Mouse (Mus musculus): ENCODE data around the gene Clrn2. TPM values are rescaled to one million over a fixed set of nuclear protein-coding genes. Genes with fewer than 3 reads are reported as not detected.
"Not testable (repeated sequence)": the region's sequence is repeated elsewhere in the genome, so short reads cannot be mapped to it uniquely, and the experiment has no call there.

Clrn2 gene
- polyA plus RNA-seq (2015; fragmentation: Nextera tagmentation; extraction: Ambion mirVana): not detected in 2 replicates

DNA sequence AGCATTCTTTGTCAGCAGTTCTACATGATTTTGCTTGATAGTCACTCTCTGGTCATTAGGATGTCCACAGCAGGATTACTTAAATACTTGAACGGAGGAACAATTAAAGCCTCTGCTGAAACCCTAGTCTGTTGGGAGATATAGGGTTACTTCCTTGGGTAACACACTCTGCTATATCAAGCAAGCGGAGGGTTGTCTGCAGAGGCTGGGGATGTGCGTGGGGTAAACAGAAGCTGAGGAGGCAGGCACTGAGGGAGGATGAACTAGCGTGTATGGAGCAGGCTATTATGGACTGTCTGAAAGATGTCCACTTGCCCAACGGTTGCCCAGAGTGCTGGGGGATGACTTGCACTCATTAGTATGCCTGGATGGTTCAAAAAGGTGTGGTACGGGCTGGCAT, at the start of gene Clrn2:
Gene Clrn2, plus strand, starts transcription at position 301 of the 400 bp plus-strand sequence.
- ATAC-seq: no peak
- no peaks in the 10 kb centered on the region for H3K9me3 ChIP-seq (ENCODE audit: control insufficient read depth, low read length)
- H3K9ac ChIP-seq (ENCODE audit: low read depth, low read length): no peak within 1 kb of the TSS
- H3K4me1 ChIP-seq (ENCODE audit: control insufficient read depth, insufficient read depth, low read length): peaks cover 8% of the 10 kb centered on the region
- no peaks in the 10 kb centered on the region for H3K27me3 ChIP-seq (replicated peaks; ENCODE audit: control insufficient read depth, insufficient read depth, low read length)
- no peak within 1 kb of the TSS for H3K4me3 ChIP-seq (ENCODE audit: low read length)
- no peak within 1 kb of the TSS for H3K27ac ChIP-seq (ENCODE audit: low read length)
- 69% methylated on average over 6 of the region's 6 CpGs for WGBS
- H3K36me3 ChIP-seq (ENCODE audit: control insufficient read depth, insufficient read depth, low read length): no peaks in the 10 kb centered on the region
- H3K4me2 ChIP-seq (ENCODE audit: low read depth, low read length): no peak within 1 kb of the TSS

DNA sequence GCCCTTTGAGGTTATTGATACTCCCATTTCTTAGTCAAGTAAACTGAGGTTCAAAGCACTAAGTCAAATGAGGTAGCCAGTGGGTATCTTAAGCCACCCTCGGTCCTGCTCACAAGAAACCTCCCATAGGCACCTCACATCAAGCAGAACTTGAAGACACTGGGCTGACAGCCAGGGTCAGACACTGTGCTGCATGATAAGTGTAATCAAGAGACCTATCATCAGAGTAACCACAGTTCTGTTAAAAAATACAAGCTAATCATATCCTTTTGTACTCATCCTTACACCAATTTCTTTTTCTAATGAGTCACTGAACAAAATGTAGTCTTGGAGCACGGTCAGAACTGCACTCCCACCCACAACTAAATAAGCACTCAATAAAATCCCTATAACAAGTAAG, 47.4 kb upstream of the Clrn2 start:
- Histone ChIP-seq H3K9ac (ENCODE audit: low read depth, low read length) (no peak overlapping the region), H3K27me3 (replicated peaks; ENCODE audit: control insufficient read depth, insufficient read depth, low read length) (no peaks in the 10 kb centered on the region), H3K36me3 (ENCODE audit: control insufficient read depth, insufficient read depth, low read length) (no peaks in the 10 kb centered on the region), H3K4me3 (ENCODE audit: low read length) (no peak overlapping the region), H3K27ac (ENCODE audit: low read length) (no peak overlapping the region), H3K4me2 (ENCODE audit: low read depth, low read length) (no peak overlapping the region), H3K4me1 (ENCODE audit: control insufficient read depth, insufficient read depth, low read length) (no peaks in the 10 kb centered on the region), H3K9me3 (ENCODE audit: control insufficient read depth, low read length) (no peaks in the 10 kb centered on the region)
- ATAC-seq: no peak
- 82% methylated on average over 2 of the region's 2 CpGs for WGBS

DNA sequence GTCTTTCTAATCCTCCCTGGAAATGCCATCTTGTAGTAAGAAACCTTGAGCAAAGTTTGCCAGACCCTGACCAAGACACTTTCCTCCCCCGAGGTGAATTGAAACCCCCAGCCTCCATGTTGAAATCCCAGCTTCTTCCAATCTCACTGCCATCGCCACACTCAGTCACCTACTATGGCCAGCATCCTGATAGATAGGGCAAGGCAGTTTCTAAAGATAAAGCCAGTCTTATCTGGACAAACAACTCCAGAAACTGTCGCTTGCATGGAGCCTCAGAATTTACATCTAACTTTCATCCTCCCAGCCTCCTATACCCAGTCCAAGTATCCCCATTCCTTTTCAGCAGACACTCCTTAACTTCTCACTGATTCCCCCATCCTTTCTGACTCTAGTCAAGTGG, 37.1 kb upstream of the Clrn2 start:
- WGBS: 91% methylated on average over 3 of the region's 3 CpGs
- Histone ChIP-seq H3K9me3 (ENCODE audit: control insufficient read depth, low read length) (no peaks in the 10 kb centered on the region), H3K36me3 (ENCODE audit: control insufficient read depth, insufficient read depth, low read length) (no peaks in the 10 kb centered on the region), H3K4me2 (ENCODE audit: low read depth, low read length) (no peak overlapping the region), H3K4me1 (ENCODE audit: control insufficient read depth, insufficient read depth, low read length) (no peaks in the 10 kb centered on the region), H3K9ac (ENCODE audit: low read depth, low read length) (no peak overlapping the region), H3K27me3 (replicated peaks; ENCODE audit: control insufficient read depth, insufficient read depth, low read length) (no peaks in the 10 kb centered on the region), H3K27ac (ENCODE audit: low read length) (no peak overlapping the region), H3K4me3 (ENCODE audit: low read length) (no peak overlapping the region)
- no peak for ATAC-seq

- no peak overlapping the region for H3K4me3 ChIP-seq (ENCODE audit: low read length)
- no peak for ATAC-seq
- no peak overlapping the region for H3K9ac ChIP-seq (ENCODE audit: low read depth, low read length)
- H3K9me3 ChIP-seq (ENCODE audit: control insufficient read depth, low read length): no peaks in the 10 kb centered on the region
- no peak overlapping the region for H3K27ac ChIP-seq (ENCODE audit: low read length)
- H3K36me3 ChIP-seq (ENCODE audit: control insufficient read depth, insufficient read depth, low read length): no peaks in the 10 kb centered on the region
- WGBS: 64% methylated on average over 3 of the region's 3 CpGs
- H3K27me3 ChIP-seq (replicated peaks; ENCODE audit: control insufficient read depth, insufficient read depth, low read length): no peaks in the 10 kb centered on the region
- no peaks in the 10 kb centered on the region for H3K4me1 ChIP-seq (ENCODE audit: control insufficient read depth, insufficient read depth, low read length)
- H3K4me2 ChIP-seq (ENCODE audit: low read depth, low read length): no peak overlapping the region
Observed at GRCm38 (mm10) chr5:45417859-45418443, 35.6 kb upstream of the Clrn2 start.

DNA sequence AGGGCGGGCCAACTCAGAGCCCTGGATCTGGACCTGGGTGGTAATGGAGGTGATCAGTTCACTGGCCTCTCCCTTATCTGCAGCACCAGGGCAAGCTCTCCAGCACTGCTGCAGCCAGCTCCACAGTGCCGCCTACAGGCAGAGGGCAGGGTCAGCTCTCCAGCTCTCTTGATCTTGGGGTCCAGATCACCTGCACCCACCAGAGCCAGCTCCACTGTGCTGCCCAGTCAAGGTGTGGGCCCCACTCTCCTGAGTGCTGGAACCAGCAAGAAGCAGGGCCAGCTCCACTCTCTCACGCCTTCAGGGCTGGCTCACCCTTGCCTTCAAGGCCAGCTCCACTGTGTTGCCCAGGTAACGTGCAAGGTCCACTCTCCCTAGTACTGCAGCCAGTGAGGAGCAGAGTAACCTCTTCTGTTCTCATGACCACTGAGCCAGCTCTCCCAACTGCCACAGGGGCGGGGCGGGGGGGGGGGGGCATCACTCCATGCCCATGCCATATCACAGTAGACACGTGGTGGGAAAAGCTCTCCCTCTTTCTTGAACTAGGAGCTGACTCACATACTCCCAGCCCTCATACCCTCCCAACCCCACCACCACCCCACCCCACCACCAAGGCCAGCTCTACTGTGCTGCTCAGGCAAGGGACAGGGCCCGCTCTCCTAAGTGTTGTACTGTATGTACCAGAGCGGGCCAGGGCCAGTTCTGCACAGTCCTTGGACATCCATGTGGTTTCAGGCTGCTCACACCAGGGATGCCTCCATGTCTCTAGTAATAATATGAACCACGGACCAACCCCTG, 33.5 kb upstream of the Clrn2 start:
- H3K4me1 ChIP-seq (ENCODE audit: control insufficient read depth, insufficient read depth, low read length): no peaks in the 10 kb centered on the region
- ATAC-seq: peak; percentile 98
- no peak overlapping the region for H3K4me3 ChIP-seq (ENCODE audit: low read length)
- no peaks in the 10 kb centered on the region for H3K36me3 ChIP-seq (ENCODE audit: control insufficient read depth, insufficient read depth, low read length)
- no peaks in the 10 kb centered on the region for H3K27me3 ChIP-seq (replicated peaks; ENCODE audit: control insufficient read depth, insufficient read depth, low read length)
- H3K4me2 ChIP-seq (ENCODE audit: low read depth, low read length): no peak overlapping the region
- H3K9ac ChIP-seq (ENCODE audit: low read depth, low read length): no peak overlapping the region
- no peak overlapping the region for H3K27ac ChIP-seq (ENCODE audit: low read length)
- no peaks in the 10 kb centered on the region for H3K9me3 ChIP-seq (ENCODE audit: control insufficient read depth, low read length)
- WGBS: 70% methylated on average over 10 of the region's 10 CpGs

DNA sequence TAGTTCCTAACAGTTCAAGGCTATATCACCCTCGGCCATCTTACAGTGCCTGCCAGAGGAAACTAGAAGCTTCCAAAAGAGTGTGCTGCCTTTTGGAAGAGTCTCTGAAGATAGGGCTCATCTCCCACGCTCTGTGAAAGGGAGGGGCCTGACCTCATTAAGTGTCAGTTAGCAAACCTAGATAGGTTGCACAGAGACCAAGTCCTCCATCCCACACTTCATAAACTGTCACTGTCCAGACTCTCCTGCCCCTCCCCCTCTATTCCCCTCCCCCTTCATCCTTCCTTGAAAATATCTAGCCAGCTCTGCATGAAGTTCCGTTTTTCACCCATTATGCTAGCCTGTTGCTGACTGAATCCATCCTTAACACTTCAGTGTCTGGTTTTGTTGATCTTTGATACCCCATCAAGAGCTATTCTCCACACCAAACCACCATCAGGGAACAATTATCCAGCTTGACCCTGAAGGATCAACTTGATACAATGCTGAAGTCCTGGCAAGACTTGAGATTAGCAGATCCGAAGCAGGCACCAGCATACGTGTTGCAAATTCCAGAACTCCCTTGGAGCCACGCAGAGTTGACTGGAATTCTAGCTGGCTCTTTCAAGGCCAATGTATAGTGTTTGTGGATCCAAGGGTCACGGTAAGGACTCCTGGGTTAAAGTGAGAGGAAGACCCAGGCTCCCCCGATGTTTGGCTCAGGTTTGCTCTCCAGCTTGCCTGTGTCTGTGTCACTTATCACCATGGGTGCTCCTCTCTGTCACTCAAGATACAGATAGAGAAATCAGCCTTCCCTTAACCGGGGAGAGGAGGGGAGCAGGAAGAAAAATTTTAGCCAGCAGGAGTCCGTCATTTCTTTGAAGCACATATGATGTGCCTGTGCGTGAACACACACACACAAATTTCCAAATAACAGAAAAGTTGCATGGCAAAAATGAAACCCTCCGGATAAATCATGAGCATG, 31.4 kb upstream of the Clrn2 start:
- H3K4me3 ChIP-seq (ENCODE audit: low read length): no peak overlapping the region
- H3K27ac ChIP-seq (ENCODE audit: low read length): no peak overlapping the region
- 71% methylated on average over 12 of the region's 12 CpGs for WGBS

DNA sequence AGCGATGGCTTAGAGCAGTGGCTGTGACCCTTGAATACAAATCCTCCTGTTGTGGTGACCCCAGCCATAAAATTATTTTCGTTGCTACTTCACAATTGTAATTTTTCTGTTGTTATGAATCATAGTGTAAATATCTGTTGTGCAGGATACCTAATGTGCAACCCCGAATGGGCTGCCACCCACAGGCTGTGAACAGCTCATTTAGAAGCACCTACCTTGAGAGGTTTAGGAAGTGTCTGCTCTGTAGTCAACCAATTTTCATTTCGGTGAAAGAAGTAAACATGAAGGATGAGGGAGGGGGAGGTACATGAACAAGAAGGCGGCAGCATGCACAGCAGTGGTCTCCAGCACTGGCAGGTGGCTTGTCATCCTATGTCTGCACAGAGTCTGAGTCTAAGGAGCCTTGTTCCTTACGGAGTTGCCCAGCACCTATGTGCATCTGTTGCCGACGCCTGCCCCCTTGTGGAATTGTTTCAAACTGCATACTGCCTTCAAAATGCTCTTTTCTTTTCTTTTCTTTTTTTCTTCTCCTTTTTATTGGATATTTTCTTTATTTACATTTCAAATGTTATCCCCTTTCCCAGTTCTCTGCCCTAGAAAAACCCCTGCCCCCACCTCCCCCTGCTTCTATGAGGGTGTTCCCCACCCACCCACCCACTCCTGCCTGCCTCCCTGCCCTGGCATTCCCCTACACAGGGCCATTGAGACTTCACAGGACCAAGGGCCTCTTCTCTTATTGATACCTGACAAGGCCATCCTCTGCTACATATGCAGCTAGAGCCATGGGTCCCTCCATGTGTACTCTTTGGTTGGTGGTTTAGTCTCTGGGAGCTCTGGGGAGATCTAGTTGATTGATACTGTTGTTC, 29.3 kb upstream of the Clrn2 start:
- no peak overlapping the region for H3K9ac ChIP-seq (ENCODE audit: low read depth, low read length)
- no peak overlapping the region for H3K4me3 ChIP-seq (ENCODE audit: low read length)
- no peaks in the 10 kb centered on the region for H3K36me3 ChIP-seq (ENCODE audit: control insufficient read depth, insufficient read depth, low read length)
- no peak overlapping the region for H3K4me2 ChIP-seq (ENCODE audit: low read depth, low read length)
- H3K27ac ChIP-seq (ENCODE audit: low read length): no peak overlapping the region
- no peaks in the 10 kb centered on the region for H3K4me1 ChIP-seq (ENCODE audit: control insufficient read depth, insufficient read depth, low read length)
- H3K27me3 ChIP-seq (replicated peaks; ENCODE audit: control insufficient read depth, insufficient read depth, low read length): no peaks in the 10 kb centered on the region
- ATAC-seq: no peak
- 37% methylated on average over 8 of the region's 8 CpGs for whole genome bisulfite sequencing
- no peaks in the 10 kb centered on the region for H3K9me3 ChIP-seq (ENCODE audit: control insufficient read depth, low read length)

More for the DNA sequence above, 31.4 kb upstream of the Clrn2 start:
- Histone ChIP-seq H3K36me3 (ENCODE audit: control insufficient read depth, insufficient read depth, low read length) (no peaks in the 10 kb centered on the region), H3K9ac (ENCODE audit: low read depth, low read length) (no peak overlapping the region), H3K4me2 (ENCODE audit: low read depth, low read length) (no peak overlapping the region), H3K4me1 (ENCODE audit: control insufficient read depth, insufficient read depth, low read length) (no peaks in the 10 kb centered on the region), H3K9me3 (ENCODE audit: control insufficient read depth, low read length) (no peaks in the 10 kb centered on the region), H3K27me3 (replicated peaks; ENCODE audit: control insufficient read depth, insufficient read depth, low read length) (no peaks in the 10 kb centered on the region)
- ATAC-seq: no peak

- H3K4me1 ChIP-seq (ENCODE audit: control insufficient read depth, insufficient read depth, low read length); H3K4me3 ChIP-seq (ENCODE audit: low read length); H3K27me3 ChIP-seq (replicated peaks; ENCODE audit: control insufficient read depth, insufficient read depth, low read length); H3K9me3 ChIP-seq (ENCODE audit: control insufficient read depth, low read length); H3K4me2 ChIP-seq (ENCODE audit: low read depth, low read length); H3K9ac ChIP-seq (ENCODE audit: low read depth, low read length); H3K27ac ChIP-seq (ENCODE audit: low read length); H3K36me3 ChIP-seq (ENCODE audit: control insufficient read depth, insufficient read depth, low read length); ATAC-seq: not testable (repeated sequence)
- WGBS: 55% methylated on average over 1 of the region's 1 CpGs
Observed at GRCm38 (mm10) chr5:45425771-45426170, 27.8 kb upstream of the Clrn2 start.
